Mouse (Mus musculus) lung, postnatal 14 days (tissue): ENCODE data around the gene Pitpnc1.

Experiments
- DNase-seq: peaks from one replicate; pipeline ENCODE4 v3.0.0; 2021

Gene Pitpnc1

GRCm38 (mm10) chr11:107222531-107223168 lies 247.8 kb downstream of the Pitpnc1 start:
- DNase-seq, result no peak

- no peak for DNase-seq
Observed at GRCm38 (mm10) chr11:107215111-107215510, 255.4 kb downstream of the Pitpnc1 start.

- DNase-seq, result peak; percentile 5
Observed at GRCm38 (mm10) chr11:107213745-107214144, 256.8 kb downstream of the Pitpnc1 start.

DNA sequence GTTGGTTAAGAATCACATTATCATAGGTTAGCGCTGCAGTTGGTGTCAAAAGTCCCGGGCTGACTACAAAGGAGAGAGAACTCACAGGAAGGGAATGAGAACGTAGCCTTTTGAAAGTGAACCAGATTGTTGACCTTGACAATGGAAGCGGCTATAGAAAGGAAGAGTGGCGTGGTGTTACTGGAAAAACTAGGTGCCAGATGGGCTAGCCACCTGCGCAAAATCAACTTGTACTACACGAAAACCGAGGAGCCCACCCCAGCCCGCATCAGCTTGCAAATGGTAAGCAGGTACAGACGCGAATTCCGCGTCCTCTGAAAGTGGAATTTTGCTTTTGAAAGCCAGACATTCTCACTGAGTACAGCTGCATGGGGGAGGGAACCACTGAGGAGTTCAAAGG lies 260.7 kb downstream of the Pitpnc1 start:
- no peak for DNase-seq

DNA sequence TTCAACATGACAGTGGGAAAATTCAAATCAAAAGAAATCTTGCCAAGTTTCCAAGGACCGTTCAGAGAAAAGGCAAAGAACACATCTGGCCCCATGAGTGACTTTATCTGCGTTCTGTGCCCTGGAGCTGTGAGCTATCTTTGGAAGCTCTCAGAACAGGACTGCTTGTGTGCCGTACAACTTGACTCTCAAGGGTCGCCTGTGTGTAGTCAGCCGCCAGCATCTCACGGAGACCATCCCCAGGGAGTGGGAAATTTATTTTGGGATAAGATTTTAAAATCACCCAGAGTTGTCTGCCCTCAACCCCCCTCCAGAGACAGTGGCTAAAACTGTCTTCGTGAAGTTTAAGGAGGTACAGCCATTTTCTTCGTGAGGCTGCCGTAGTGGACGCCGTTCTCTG lies 268.7 kb downstream of the Pitpnc1 start:
- no peak for DNase-seq

- DNase-seq, result no peak
Observed at GRCm38 (mm10) chr11:107199281-107199680, 271.2 kb downstream of the Pitpnc1 start.

DNA sequence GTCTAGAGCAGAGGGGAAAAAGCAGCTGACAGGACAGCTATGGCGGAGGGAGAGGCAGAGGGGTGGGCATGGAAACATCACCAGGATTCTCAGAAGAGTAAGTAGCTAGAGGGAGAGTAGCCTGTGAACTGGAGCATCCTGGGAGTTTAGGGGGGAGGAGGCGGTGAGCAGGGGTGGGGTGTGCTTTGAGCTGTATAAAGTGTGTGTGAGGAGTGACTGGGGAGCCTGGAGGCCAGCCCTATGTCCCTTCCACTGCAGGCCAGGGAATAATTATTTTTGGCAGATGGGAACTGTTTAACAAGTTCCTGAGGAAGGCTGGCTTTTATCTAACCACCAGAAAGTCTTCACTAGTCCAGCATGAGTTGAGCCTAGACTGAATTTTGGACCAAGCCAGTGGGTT lies 275.2 kb downstream of the Pitpnc1 start:
- DNase-seq, result no peak

GRCm38 (mm10) chr11:107190376-107190775 lies 280.1 kb downstream of the Pitpnc1 start:
- no peak for DNase-seq

- peak; percentile 98 for DNase-seq
Observed at GRCm38 (mm10) chr11:107188565-107189552, 281.6 kb downstream of the Pitpnc1 start, which contains the start of gene Nol11. Nol11 (minus strand) TSS chr11:107189381.

DNA sequence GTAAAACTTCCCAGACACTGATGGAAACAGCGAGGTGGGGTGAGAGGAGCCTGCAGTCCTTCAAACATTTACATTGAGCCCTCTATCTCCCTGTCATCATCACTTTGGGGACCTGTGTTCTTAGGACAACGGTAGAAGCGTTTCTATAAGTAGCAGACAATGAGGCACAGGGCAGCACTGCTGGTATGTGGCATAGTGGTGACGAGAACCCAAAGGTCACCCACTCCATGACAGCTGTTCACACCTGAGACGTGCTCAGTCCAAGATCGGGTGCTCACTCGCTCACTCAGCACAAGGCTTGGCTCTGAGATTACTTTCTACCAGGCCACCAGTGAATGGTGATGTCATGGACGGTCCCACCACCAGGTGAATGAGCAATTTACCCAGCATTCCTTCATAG lies 286.7 kb downstream of the Pitpnc1 start:
- DNase-seq, result no peak

DNA sequence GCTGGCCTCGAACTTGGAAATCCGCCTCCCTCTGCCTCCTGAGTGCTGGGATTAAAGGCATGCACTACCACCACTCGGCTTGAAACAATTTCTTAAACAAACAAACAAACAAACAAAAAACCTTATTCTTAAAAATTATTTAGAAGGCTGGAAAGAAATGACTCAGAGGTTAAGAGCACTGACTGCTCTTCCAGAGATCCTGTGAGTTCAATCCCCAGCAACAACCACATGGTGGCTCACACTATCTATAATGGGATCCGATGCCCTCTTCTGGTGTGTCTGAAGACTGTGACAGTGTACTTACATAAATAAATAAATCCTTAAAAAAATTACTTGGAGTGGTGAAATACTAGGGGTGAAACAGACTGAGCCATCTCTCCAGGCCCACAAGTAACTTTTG lies 309.3 kb downstream of the Pitpnc1 start:
- DNase-seq, result no peak

GRCm38 (mm10) chr11:107159034-107159433 lies 311.5 kb downstream of the Pitpnc1 start:
- no peak for DNase-seq
